ENCODE assay signal across 8 mouse cellular contexts in genomic region chr4:82466717-82467116, GRCm38 (mm10).
DNase-seq lines count a peak whose midpoint lies in the region.

No protein-coding gene starts in this region.

- peak; percentile 36 to 68 for DNase-seq in adrenal gland, adult (ENCODE audit: inconsistent age in 2 of 2, low spot score in 1 of 2)
- DNase-seq in adrenal gland, adult 8-10 months, result no peak
- peak; percentile 55 for DNase-seq in 3134 (ENCODE audit: extremely low read depth, insufficient read length, low spot score)
- peak; percentile 60 to 74 for DNase-seq in heart, adult 9 months (ENCODE audit: low spot score in 2 of 2)
- DNase-seq in kidney, postnatal 25 days, result peak; percentile 74 to 83
- DNase-seq in MN1 (ENCODE audit: low spot score), result no peak
- no peak for DNase-seq in layer of hippocampus, adult 9-11 months
- no peak for DNase-seq in embryo, embryonic 10.5 days (ENCODE audit: low spot score)

Comparison
In these comparisons a context has a peak if more than half of its experiments do, and no peak if none do; other contexts are left out.
1. DNase-seq: peak in adrenal gland, adult (2 of 2), 3134 (single experiment), heart, adult 9 months (2 of 2) and kidney, postnatal 25 days (2 of 2); none in adrenal gland, adult 8-10 months (single experiment), MN1 (single experiment), layer of hippocampus, adult 9-11 months (single experiment) and embryo, embryonic 10.5 days (single experiment).